Mouse (Mus musculus) frontal cortex, postnatal 14 days (tissue): Measurements from ENCODE around the gene Naa16.

Experiments
- DNase-seq, 2 experiments: peaks; one replicate each; pipeline ENCODE4 v3.0.0; 2022; ENCODE audit warnings: low spot score in 2 of 2

Gene Naa16

GRCm38 (mm10) chr14:79275870-79276395 is 114.6 kb downstream of the Naa16 start:
- no peak for DNase-seq

- DNase-seq = no peak
Observed at GRCm38 (mm10) chr14:79275441-79275840, 115.1 kb downstream of the Naa16 start.
